Mouse (Mus musculus) small intestine, adult 2 months (tissue): ENCODE measurements around the gene Ece2. TPM values are rescaled to one million over a fixed set of nuclear protein-coding genes. Genes with fewer than 3 reads are reported as not detected.

Experiments
- H3K27ac ChIP-seq: fragments of 200-500 bp; 2 replicates; pipeline ENCODE4 v1.5.1; 2012; ENCODE audit warnings: low read depth, low read length, control low read depth, inconsistent platforms; ENCODE audit not compliant: insufficient read depth
- H3K27me3 ChIP-seq: fragments of 200-500 bp; 2 replicates; pipeline ENCODE4 v1.6.1; 2012; ENCODE audit warnings: mild to moderate bottlenecking, moderate library complexity, low read length, inconsistent platforms; ENCODE audit not compliant: control insufficient read depth, insufficient read depth
- H3K36me3 ChIP-seq: fragments of 200-500 bp; 2 replicates; pipeline ENCODE4 v1.6.1; 2012; ENCODE audit warnings: mild to moderate bottlenecking, low read length, control low read depth, inconsistent platforms; ENCODE audit not compliant: control insufficient read depth, insufficient read depth
- H3K4me1 ChIP-seq: fragments of 200-500 bp; 2 replicates; pipeline ENCODE4 v1.6.1; 2012; ENCODE audit warnings: low read length, inconsistent platforms, mixed read lengths; ENCODE audit not compliant: control insufficient read depth, insufficient read depth, insufficient read length
- H3K4me3 ChIP-seq: fragments of 200-500 bp; 2 replicates; pipeline ENCODE4 v1.5.1; 2012; ENCODE audit warnings: low read depth, mild to moderate bottlenecking, control low read depth, inconsistent platforms, low read length, moderate library complexity
- CTCF ChIP-seq: fragments of 200-500 bp; IDR thresholded peaks from 2 replicates; pipeline ENCODE4 v1.5.1; 2012; ENCODE audit warnings: low read depth, mild to moderate bottlenecking, control low read depth, inconsistent platforms, low read length, moderate library complexity, mixed read lengths; ENCODE audit not compliant: insufficient replicate concordance, insufficient read length; ENCODE audit errors: extremely low read depth
- POLR2A ChIP-seq: fragments of 200-500 bp; IDR thresholded peaks from 2 replicates; pipeline ENCODE4 v1.6.1; 2012; ENCODE audit warnings: low read depth, mild to moderate bottlenecking, control low read depth, inconsistent platforms, low read length, moderate library complexity
- WGBS: fragments of 180-500 bp; shearing (Covaris S2); methylation state at CpG from one replicate; pipeline ENCODE4 v1.1.7; 2018; 5-methylcytosine and 5-hydroxymethylcytosine counted together
- polyA plus RNA-seq: library from polyadenylated mRNA; depleted of rRNA; stranded (reverse); fragments of >200 nt; gene quantifications from 2 replicates; pipeline ENCODE4 v1.2.3, GENCODE M21; 2012

Ece2 gene
- polyA plus RNA-seq, 1 experiment = 0.19 TPM

GRCm38 (mm10) chr16:20595737-20596136 is 33.9 kb upstream of the Ece2 start:
- Histone ChIP-seq H3K4me3 (no peak overlapping the region), H3K36me3 (no peaks in the 10 kb centered on the region), H3K27ac (no peak overlapping the region), H3K27me3 (peaks cover 12% of the 10 kb centered on the region), H3K4me1 (peaks cover 2% of the 10 kb centered on the region; the same call in 1 of the 2 replicates)
- WGBS = 90% methylated on average over 4 of the region's 4 CpGs
- TF ChIP-seq POLR2A = no peak
- TF ChIP-seq CTCF = no peak

- WGBS = 59% methylated on average over 7 of the region's 7 CpGs
- TF ChIP-seq CTCF (no peak), POLR2A (no peak)
These were observed 32.8 kb upstream of the Ece2 start for GRCm38 (mm10) chr16:20596687-20597441.

GRCm38 (mm10) chr16:20600511-20600910 is 29.1 kb upstream of the Ece2 start:
- TF ChIP-seq CTCF (no peak), POLR2A (no peak)
- Histone ChIP-seq H3K4me3 (no peak overlapping the region), H3K4me1 (no peaks in the 10 kb centered on the region), H3K36me3 (peaks cover 6% of the 10 kb centered on the region), H3K27me3 (no peaks in the 10 kb centered on the region), H3K27ac (no peak overlapping the region)
- WGBS = 72% methylated on average over 5 of the region's 5 CpGs

More at GRCm38 (mm10) chr16:20596687-20597441, 32.8 kb upstream of the Ece2 start:
- no peak overlapping the region for H3K27ac ChIP-seq
- no peaks in the 10 kb centered on the region for H3K36me3 ChIP-seq
- peaks cover 1% of the 10 kb centered on the region; the same call in 1 of the 2 replicates for H3K27me3 ChIP-seq
- H3K4me3 ChIP-seq = no peak overlapping the region
- peaks cover 2% of the 10 kb centered on the region; the same call in 1 of the 2 replicates for H3K4me1 ChIP-seq

GRCm38 (mm10) chr16:20604705-20605104 is 24.9 kb upstream of the Ece2 start:
- no peak overlapping the region for H3K4me3 ChIP-seq
- no peaks in the 10 kb centered on the region for H3K27me3 ChIP-seq
- H3K36me3 ChIP-seq = peaks cover 18% of the 10 kb centered on the region
- no peak overlapping the region for H3K27ac ChIP-seq
- TF ChIP-seq POLR2A (no peak), CTCF (no peak)
- no peaks in the 10 kb centered on the region for H3K4me1 ChIP-seq
- WGBS = 51% methylated on average over 9 of the region's 9 CpGs

GRCm38 (mm10) chr16:20610501-20611356 is 18.9 kb upstream of the Ece2 start:
- peaks cover 2% of the 10 kb centered on the region; the same call in 1 of the 2 replicates for H3K4me1 ChIP-seq
- under 1% methylated on average over 28 of the region's 28 CpGs for WGBS
- H3K27me3 ChIP-seq = no peaks in the 10 kb centered on the region
- H3K27ac ChIP-seq = peak overlapping the region; percentile 19; the same call in 1 of the 2 replicates
- TF ChIP-seq CTCF (no peak), POLR2A (peak; percentile 84; the same call in 1 of the 2 replicates)
- peak overlapping the region; percentile 97 for H3K4me3 ChIP-seq
- H3K36me3 ChIP-seq = peaks cover 9% of the 10 kb centered on the region

GRCm38 (mm10) chr16:20611357-20612227 is 18.0 kb upstream of the Ece2 start, which contains the start of the genes Eef1akmt4, Gm49333 and Alg3:
TSS of gene Eef1akmt4 (plus strand) at chr16:20611593.
TSS of gene Gm49333 (plus strand) at chr16:20611610.
TSS of gene Alg3 (minus strand) at chr16:20611735.
- H3K27me3 ChIP-seq = no peaks in the 10 kb centered on the region
- no peak for TF ChIP-seq CTCF
- peak; percentile 26; the same call in 1 of the 2 replicates for TF ChIP-seq POLR2A
- peak within 1 kb of the TSS; percentile 19; the same call in 1 of the 2 replicates for H3K27ac ChIP-seq
- peaks cover under 1% of the 10 kb centered on the region for H3K36me3 ChIP-seq
- WGBS = 1% methylated on average over 41 of the region's 41 CpGs
- H3K4me1 ChIP-seq = peaks cover 2% of the 10 kb centered on the region; the same call in 1 of the 2 replicates
- peak within 1 kb of the TSS; percentile 97 for H3K4me3 ChIP-seq
